Mouse (Mus musculus): ENCODE data around the gene Pacrg.

Pacrg gene

GRCm38 (mm10) chr17:10737966-10738365 lies 102.1 kb downstream of the Pacrg start:
- no peak for DNase-seq

GRCm38 (mm10) chr17:10734733-10735132 lies 105.4 kb downstream of the Pacrg start:
- DNase-seq = no peak

DNA sequence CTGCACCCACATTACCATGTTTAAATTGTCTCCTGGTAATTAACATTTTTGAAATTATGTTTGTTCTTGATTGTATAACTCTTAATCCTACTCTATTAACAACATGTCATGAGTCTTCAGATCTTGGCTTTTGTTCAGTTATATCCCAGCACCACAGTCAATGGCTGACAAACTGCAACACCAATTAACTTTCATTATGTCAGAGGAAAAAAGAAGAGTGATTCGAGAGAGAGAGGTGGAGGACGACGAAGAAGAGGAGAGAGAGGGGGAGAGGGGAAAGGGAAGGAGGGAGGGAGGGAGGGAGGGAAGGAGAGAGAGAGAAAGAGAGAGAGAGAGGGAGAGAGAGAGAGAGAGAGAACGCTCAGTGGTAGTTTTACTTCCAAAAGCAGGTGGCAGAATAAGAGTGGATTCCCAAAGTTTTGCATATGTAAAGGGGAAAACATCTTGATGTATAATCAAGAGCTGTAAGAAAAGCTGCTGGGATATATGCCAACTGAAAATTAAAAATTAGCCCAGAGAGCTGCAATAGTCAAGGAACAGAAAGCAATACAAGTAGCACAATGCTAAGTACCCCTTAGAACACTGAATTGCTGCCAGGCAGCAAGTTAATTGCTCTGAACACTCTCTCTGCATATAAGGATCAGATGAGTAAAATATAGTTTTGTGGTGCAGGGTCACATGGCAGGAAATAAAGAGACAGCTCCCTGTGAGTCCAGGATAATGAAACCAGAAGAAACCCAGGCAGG lies 107.6 kb downstream of the Pacrg start:
- DNase-seq = no peak

GRCm38 (mm10) chr17:10724853-10725252 lies 115.3 kb downstream of the Pacrg start:
- no peak for DNase-seq

DNA sequence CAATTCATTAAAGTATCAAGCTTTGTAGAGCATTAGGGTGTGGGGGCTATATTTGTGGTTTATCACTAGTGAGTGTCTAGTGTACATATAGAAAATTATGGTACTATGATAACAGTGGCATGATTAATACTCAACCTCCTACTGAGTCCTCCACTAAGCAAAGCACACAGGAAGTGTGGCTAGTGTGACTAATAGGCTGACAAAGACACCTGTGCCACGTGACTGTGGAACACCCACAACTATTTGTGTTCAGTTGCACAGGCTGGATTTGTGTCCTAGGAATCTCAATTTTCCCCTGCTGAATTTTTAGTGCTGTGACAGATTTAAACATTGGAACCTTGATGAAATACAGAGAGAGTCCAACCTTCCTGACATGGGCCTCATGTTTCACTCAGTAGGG lies 118.5 kb downstream of the Pacrg start:
- no peak for DNase-seq

DNA sequence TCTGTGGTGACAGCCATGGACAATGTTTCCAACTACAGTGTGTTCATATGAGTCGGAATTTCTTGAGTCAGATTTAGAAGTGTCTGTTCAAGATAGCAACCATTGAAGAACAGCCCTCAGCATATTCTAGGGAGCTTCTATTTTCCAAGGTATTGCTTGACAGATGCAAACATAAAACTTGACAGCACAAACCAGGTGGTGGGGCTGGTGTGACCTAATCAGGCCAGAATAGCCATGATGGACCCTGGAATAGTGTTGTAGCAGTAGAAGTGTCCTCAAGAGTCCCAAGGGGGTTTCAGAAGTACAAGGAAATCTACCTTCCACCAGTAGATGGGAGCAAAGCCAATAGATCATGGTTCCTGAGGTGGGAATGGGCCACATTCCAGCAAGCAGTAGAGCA lies 123.0 kb downstream of the Pacrg start:
- DNase-seq = no peak

DNA sequence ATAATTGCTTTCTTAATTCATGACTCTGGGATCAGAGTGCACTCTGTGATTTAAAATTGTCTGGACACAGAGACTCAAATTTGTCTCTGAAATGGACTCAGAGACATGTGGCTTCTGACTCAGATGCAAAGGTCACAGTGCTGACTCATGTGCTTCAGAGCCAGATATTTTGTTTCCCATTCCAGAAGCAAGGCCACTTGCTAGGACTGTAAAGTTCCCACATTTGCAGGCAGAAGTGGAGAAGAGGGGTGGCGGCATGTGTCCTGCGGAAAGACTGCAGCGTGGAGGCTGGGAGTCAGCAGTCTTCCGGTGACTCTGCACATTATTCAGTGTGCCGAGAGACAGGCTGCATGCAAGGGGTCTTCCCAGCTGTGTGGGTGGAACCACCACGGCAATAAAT lies 137.3 kb downstream of the Pacrg start:
- DNase-seq = no peak

GRCm38 (mm10) chr17:10698041-10698440 lies 142.1 kb downstream of the Pacrg start:
- DNase-seq = no peak

- no peak for DNase-seq
Measured at GRCm38 (mm10) chr17:10695421-10695820, 144.7 kb downstream of the Pacrg start.

GRCm38 (mm10) chr17:10677098-10677497 lies 163.0 kb downstream of the Pacrg start:
- no peak for DNase-seq

DNA sequence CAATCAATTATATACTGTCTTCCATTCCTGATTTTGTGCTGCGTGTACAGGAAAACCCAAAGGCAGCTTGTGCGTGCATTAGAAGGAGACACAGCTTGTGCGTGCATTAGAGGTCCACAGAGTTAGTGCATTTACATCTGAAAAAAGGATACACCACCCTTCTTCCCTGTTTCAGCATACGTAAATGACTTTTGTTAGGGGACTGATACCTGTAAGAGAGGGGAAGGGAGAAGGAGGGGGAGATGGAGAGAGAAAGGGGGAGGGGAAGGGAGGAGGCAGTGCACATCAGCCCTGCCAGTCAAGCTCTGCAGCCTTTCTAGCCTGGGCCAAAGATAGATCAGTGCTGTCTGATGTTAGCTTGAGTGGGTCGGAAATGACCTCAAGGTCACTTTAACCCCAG lies 164.6 kb downstream of the Pacrg start:
- DNase-seq = no peak

DNA sequence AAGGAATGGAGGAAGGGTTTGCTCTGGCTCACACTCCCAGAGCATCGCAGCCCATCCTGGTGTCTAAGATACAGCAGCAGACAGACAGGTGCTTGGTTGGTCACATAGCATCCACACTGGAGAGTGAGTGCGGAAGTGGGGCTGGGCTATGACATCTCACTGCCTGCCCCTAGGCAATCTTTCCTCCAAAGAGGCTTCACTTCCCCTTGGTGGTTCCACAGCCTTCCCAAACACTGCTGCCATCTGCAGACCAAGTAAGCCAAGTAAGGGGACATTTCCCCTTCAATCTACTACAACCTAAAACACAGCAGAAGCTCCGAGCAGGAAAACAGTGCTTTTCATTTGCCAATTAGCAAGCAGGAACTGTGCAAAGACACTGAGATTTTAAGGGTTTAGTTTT lies 165.1 kb downstream of the Pacrg start:
- DNase-seq = no peak

DNA sequence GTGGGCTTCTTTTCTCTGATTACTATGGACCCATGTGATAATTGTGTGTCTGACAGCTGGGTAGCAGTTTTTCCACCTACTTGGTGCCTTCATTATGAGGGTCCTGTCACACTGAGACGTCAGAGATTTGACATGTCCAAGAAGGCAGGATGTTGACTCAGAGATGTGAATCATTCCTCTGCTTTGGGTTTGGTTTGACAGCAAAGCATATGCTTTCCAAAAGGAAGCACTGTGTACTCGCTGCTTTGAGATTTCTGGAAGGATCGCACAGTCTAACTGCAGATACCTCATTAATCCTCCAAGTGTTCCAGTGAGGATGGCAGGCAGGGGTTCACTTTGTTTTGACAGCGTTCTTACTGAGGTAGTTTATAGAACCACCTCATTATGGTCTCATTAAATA lies 178.8 kb downstream of the Pacrg start:
- DNase-seq = no peak

- DNase-seq = no peak
Measured at GRCm38 (mm10) chr17:10643604-10644003, 196.5 kb downstream of the Pacrg start.

DNA sequence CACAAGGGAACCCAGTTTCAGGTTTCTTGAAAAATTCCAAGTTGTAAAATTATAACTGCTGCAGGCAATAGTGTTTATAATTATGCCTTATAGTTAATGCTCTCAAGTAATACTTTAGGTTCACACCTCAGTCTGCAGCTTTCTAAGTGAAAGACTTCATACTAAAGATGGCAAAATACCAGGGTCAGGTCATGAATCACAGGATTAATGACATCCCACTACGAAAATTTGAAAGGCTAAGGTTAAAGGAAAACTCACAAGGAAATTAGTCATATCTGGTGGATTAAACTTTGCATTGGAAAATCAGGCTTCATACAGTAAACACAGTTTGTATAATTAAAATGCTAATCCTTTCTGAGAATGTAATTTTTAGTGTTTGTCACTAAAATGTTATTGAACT lies 200.3 kb downstream of the Pacrg start:
- no peak for DNase-seq

- no peak for DNase-seq
Measured at GRCm38 (mm10) chr17:10635955-10636470, 204.1 kb downstream of the Pacrg start.

DNA sequence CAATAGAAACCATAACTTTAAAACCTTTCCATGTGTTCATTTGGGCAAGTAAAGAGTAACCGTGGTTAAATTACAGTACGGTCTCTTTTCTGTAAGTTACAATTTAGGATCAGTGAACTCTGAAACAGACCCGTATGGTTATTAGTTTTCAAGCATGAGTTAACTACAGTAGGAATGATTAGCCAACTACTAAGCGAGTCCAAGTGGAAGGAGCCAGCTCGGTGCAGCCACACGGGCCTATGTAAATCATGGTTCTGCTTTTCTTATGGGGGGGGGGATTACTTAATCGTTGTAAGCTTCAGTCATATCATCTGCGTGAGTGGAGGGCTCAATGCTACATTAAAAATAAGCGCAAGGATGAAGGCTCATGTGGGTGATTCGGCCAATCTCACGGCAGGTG lies 204.6 kb downstream of the Pacrg start:
- no peak for DNase-seq

DNA sequence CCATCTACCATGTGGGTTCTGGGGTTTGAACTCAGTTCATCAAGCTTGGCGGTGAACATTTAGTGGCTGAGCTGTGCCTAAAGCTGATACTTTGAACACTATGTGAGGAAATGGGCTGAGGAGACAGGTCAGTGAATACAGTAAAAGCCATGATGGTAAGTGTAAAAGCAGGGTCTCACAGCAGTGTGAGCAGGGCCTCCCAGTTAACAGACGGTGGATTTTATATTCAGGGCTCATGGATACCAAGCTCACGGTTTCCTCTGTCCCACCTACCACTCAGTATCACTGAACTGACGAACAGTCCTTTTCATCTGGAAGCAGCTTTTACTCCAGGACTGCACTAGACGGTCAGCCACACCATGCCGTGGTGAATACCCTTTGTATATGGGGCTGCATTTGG lies 205.1 kb downstream of the Pacrg start:
- DNase-seq = no peak

GRCm38 (mm10) chr17:10633769-10634168 lies 206.3 kb downstream of the Pacrg start:
- DNase-seq = no peak

DNA sequence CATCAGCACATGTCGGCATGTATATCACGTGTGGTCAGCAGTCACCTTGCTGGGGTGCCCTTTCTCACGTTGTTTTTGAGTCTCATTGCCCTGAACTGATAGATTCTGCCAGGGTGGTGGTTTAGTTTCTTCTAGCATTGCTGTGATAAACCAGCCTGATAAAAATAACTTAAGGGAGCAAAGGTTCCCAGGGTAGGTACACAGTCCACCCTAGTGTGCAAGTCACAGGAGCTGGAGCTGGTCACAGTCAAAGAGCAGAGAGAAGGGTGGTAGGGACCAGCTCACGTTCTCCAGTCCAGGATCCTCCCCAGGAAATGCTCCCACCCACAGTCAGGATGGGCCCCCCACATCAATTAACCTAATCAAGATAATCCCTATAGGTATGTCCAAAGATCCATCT lies 211.9 kb downstream of the Pacrg start:
- DNase-seq = no peak

- no peak for DNase-seq
Measured at GRCm38 (mm10) chr17:10627476-10627875, 212.6 kb downstream of the Pacrg start.

GRCm38 (mm10) chr17:10626299-10627095 lies 213.6 kb downstream of the Pacrg start:
- no peak for DNase-seq

DNA sequence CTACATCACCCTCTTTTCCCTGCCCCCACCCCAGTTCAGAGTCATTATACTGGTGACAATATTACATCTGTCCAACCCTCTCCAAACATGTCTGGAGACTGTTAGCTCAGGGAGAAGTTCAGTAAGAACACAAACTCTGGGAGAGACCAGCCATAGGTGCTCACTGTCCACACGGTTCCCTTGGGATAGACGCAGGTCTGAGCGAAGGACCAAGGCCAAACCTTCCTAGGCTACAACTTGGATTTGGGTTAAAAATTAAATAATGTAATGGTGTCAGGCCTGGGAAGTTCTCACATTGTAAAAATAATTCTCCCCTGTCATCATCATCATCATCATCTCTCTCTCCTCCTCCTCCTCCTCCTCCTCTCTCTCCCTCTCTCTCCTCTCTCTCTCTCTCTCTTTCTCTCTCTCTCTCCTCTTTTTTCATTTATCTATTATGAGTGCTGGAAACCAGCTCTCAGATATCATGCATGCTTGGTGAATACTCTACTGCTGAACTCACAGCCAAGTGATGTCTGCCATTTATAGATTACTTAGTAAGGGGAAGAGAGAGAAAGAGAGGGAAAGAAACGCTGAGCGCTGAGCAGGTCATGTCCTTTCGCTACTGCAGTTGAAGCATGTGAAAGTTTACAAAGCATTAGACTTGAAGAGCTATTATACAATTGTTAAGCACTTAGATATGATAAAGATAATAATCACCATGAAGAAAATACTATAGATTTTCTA lies 215.2 kb downstream of the Pacrg start:
- DNase-seq = no peak

DNA sequence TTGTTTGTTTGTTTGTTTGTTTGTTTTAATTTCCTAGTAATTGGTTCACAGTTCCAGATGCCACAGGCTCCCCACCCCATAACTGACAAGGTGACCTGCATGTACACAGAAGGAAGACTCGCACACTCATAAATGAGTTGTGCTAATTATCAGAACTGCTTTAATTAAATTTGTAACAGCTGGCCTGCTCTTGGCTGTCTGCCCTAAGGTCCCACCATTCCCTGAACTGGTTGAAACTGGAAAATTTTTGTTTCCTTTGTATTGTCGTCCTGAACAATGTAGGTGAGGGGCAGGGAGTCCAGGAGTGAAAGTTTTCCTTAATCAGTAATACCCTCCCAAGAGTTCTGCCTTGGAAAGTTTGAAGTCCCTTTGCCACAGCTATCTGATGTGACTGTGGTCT lies 219.5 kb downstream of the Pacrg start:
- no peak for DNase-seq
